26 mouse cellular contexts compared by ENCODE assay signal in the genomic region with DNA sequence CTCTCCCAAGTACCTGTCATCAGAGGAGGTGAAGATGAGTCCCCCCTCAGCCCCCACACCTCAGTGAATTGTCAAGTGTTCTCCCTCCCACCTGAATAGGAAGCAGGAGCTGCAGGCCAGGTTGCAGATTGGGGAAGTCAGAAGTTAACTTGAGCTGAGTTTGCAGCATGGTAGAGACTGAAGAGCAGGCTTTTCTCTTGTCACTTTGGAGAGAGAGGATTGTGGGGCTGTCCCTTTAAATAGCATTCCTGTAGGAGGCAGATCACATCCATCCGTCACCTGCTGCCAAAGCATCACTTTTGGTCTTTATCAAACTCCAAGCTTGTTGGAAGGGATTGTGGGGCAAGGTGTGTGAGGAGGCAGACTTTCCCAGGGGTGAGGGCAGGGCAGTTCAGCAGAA. TPM values are rescaled to one million over a fixed set of nuclear protein-coding genes. Genes with fewer than 3 reads are reported as not detected.
"Had no signal": no experiment of that assay in that cellular context is flagged by ENCODE, and none has a peak within 500 bp of the region (broad histone marks: within the 10 kb centered on the region; RNA-seq: fewer than 3 reads in every experiment).

No protein-coding gene starts in this region.

- H3K9me3 ChIP-seq: liver, embryonic 15.5 days; lung, embryonic 15.5 days; megakaryocyte, embryonic 14.5 days; midbrain, embryonic 13.5 days; midbrain, embryonic 15.5 days; neural tube, embryonic 13.5 days; neural tube, embryonic 15.5 days; stomach, embryonic 15.5 days had no signal

- DNase-seq: liver, postnatal 0 days; lung, adult 2 months; lung, postnatal 14 days; lung, postnatal 36 days; right cerebral cortex, postnatal 14 days; thymus, adult 2 months; thymus, postnatal 25 days; thymus, postnatal 4 days had no signal

- H3K27ac ChIP-seq: liver, embryonic 15.5 days; lung, embryonic 15.5 days; macrophage; midbrain, embryonic 13.5 days; midbrain, embryonic 15.5 days; neural tube, embryonic 13.5 days; neural tube, embryonic 15.5 days; stomach, embryonic 15.5 days; stomach, postnatal 0 days had no signal

- H3K9ac ChIP-seq: liver, embryonic 15.5 days; liver, postnatal 0 days; lung, embryonic 15.5 days; midbrain, embryonic 13.5 days; midbrain, embryonic 15.5 days; neural tube, embryonic 13.5 days; neural tube, embryonic 15.5 days; stomach, embryonic 15.5 days had no signal

- ATAC-seq: liver, postnatal 0 days; lung, postnatal 0 days; midbrain, embryonic 13.5 days; midbrain, embryonic 15.5 days had no signal

- H3K4me1 ChIP-seq: liver, embryonic 15.5 days had no signal

- H3K4me3 ChIP-seq: liver, embryonic 15.5 days; lung, embryonic 15.5 days; megakaryocyte, embryonic 14.5 days; midbrain, embryonic 13.5 days; midbrain, embryonic 15.5 days; neural tube, embryonic 13.5 days; neural tube, embryonic 15.5 days; stomach, embryonic 15.5 days had no signal

- H3K27me3 ChIP-seq: midbrain, embryonic 15.5 days; neural tube, embryonic 15.5 days had no signal

- H3K36me3 ChIP-seq: liver, embryonic 15.5 days; lung, embryonic 15.5 days; midbrain, embryonic 13.5 days; midbrain, embryonic 15.5 days; neural tube, embryonic 13.5 days; neural tube, embryonic 15.5 days; stomach, embryonic 15.5 days had no signal

RNA-seq across cellular contexts. Expression of a gene that starts 37.1 kb away (rescaled TPM):
- total RNA-seq: megakaryocyte progenitor cell, adult 5-6 weeks; monocyte, adult 5-6 weeks had no signal

RNA-seq across cellular contexts. Expression of a gene that starts 52.5 kb away (rescaled TPM):
- total RNA-seq: megakaryocyte progenitor cell, adult 5-6 weeks had no signal
- polyA plus RNA-seq: liver, embryonic 15.5 days; liver, postnatal 0 days; lung, adult 2 months; lung, embryonic 15.5 days; lung, postnatal 0 days; macrophage; midbrain, embryonic 11.5 days; midbrain, embryonic 13.5 days; midbrain, embryonic 15.5 days; midbrain, postnatal 0 days; neural tube, embryonic 11.5 days; neural tube, embryonic 13.5 days; neural tube, embryonic 15.5 days; spleen, adult 2 months; stomach, embryonic 15.5 days; stomach, postnatal 0 days; thymus, adult 2 months; urinary bladder, adult 2 months had no signal
